Mouse (Mus musculus) ovary, adult 18-20 months (tissue): ENCODE measurements around the gene Cntn1.

ENCODE experiments used
- DNase-seq: peaks from one replicate; pipeline ENCODE4 v3.0.0; 2022; ENCODE audit warnings: low spot score, mixed read lengths

Gene Cntn1

DNA sequence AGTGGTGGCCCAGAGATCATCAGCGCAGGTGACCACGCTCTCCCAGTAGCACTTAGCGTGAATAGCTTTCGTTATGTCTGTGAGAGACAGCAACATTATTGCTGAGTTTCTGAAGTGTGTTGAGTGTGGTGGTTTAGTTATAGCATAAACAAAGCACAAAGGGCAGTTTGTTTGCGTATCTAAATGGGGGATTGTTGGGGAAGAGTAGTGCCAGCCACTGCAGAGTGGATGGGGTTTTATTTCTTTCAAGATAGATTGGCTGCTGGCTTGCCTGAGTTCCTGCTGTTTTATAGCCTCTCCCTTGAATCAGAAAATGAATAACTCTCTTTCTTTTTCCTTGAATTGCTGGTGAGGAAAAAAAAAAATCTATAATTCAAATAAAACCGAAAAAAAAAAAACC is 86.1 kb downstream of the Cntn1 start:
- DNase-seq = no peak

DNA sequence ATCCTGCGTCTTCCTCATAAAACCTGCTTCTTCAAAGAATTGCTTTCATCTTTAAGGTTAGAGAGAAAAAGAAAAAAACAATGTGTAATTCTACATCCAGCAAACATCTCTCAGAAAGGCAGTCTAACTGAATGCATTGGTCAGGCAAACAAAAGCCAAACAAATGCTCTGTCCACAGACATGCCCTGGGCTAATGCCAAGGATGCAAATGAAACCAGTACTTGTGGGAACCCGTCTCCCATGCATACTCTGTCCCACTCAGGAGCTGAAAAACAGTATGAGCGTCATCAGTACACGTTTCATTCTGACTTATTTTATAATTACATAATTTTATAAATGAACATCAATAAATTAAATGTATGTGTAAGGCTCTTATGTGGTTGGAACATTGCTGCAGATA is 91.0 kb downstream of the Cntn1 start:
- DNase-seq = no peak

DNA sequence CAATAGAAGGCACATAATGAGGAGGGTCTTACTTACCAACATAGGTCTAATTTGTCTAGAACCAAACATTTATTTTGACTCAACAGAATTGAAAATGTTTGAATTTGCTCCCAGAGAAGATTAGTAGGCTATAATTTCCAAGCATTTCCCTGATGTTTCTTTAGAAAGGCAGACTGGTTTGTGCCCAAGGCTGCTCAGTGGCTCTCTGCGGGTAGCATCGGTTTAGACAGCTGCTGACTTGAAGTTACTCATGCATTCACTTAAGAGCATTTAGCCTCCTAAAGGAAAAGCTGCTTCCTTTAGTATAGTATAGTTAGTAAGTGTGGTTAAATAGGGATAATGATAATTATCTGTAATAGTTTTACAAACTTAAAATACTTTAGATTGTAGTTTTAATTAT is 104.0 kb downstream of the Cntn1 start:
- no peak for DNase-seq

DNA sequence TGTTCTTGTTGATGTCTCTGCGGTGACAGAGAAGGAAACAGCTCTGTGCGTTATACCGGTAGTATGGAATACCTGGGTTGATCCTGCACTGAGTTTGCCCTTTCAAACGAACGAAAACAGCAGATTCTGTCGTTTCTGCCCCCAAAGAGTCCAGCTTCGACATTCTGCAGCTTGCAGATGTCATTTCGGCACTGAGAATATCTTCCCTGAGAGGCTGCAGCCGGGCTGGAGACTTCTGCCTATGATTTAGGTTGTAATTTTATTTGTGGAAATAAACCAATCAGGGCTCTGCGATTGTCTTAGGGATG is 109.8 kb downstream of the Cntn1 start:
- DNase-seq = no peak

DNA sequence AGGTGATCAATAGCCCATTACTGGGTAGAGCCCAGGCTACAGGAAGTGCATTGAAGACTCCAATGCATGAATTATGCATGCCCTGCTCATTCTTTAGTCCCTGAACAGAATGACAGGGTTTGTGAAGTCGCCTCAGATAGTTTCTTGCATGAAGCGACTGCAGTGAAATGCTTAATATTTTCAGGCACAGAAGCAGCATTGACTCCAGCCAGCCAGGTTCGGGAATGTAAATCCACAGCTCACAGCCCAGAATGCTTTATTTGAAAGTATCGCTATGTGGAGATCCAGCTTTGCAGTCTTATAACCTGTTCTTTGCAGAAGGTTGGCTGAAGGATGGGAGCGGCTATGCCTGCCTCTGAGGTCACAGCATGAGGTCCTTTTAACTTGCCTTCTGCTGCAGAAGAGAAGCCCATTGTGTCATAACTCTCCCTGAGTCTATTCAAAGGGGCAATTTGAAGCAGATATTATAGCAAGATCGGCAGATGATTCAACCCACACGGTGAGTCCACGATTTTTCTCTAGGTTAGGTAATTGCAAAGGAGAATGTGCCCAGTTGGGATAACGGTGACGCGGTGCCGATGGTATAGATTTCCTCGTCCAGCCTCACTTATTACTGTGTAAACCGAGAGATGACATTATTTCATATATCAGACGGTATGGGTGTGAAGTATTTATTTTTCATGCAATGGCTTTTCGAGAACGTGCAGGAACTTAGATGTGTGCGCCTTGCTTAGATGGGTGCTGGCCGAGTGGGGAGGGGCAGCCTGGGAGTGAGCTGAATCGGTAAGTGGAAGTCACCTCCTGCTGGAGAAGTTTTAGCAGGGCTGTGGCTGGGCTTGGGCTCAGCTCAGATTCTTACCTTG is 110.4 kb downstream of the Cntn1 start:
- no peak for DNase-seq

DNA sequence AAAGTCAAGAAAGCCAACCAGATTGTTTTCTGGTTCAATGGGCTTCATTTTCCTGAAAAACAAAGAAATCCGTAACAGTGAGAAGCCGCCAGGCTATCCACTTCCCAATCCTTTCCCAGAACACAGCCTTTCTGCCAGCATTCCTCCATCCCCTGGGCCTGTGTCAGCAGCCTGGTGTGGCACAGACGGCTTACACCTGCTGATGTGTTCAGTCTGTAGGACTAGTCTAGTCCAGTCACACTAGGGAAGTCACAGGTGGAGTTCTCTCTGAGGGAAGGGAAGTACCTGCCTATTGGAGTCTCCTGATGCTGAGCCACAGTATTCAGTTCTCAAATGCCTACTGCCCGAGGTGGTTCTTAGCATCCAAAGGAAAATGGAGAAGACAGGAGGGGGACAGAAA is 111.9 kb downstream of the Cntn1 start:
- no peak for DNase-seq

DNA sequence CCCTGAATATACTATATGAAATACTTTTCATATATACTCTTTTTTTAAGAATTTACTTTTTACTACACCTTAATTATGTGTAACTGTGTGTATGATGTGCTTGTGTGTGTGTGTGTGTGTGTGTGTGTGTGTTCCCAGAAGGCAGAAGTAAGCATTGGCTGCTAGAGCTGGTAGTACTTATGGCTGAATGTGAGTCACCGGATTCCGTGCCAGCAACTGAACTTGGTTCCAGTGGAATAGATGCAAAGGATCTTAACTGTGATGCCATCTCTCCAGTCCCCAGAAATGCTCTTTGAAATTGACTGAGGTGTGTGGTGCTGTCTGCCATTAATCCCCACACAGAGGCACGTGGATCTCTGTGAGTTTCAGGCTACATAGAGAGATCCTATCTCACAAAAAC is 113.2 kb downstream of the Cntn1 start:
- DNase-seq = no peak

DNA sequence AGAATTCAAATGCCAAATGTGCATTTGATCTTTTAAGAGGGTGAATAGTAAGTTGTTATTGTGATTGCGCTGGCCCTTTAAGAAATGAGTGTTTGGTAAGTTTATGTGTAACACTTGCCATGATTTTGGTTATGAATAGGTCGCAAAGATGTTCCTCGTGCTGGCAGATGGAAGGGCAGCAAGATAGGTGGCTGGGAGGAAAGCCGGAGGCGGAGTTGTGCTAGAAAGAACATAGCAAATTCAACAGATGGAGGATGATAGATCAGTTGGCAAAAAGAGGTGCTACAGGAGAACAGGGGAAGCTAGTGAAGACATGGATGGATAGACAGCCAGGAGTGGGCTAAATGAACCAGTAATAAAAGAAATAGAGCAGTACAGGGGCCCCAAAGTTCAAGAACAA is 115.3 kb downstream of the Cntn1 start:
- no peak for DNase-seq

DNA sequence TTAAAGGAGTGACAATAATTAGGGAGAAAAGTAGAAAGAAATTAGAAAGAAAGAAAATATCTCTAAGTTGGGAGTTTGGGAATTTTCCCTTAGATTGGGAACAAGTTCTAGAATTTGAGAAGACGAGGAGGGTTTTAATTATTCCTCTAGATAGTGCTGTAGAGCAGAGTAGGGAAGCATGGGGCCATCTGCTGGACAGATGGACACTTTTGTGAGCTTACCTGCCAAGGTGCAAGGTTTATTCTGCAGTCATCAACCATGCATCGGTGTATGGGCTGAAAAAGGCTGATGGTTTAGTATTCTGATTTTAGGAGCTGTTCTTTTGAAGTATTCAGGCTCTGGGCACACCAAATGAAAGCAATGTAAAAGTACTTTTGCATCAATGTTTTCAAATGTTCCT is 124.8 kb downstream of the Cntn1 start:
- no peak for DNase-seq

DNA sequence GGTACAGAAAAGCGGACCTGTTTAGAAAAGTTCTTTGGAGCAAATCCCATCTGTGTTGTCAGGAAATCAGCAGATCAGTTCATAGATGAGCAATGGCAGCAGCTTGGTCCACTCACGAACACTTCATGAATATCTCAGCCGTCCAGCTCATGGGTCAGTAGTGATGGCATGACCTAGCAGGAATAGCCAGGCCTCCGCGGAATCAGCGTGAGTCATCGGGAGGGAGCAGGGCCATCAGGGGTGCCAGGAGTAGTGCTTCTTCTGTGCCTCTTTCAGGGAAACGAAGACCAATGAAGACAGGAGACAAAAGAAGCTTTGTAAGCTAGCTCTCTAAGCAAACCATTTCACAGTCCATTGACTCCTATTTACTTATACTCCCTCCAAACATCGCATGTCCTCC is 126.4 kb downstream of the Cntn1 start:
- DNase-seq = no peak

DNA sequence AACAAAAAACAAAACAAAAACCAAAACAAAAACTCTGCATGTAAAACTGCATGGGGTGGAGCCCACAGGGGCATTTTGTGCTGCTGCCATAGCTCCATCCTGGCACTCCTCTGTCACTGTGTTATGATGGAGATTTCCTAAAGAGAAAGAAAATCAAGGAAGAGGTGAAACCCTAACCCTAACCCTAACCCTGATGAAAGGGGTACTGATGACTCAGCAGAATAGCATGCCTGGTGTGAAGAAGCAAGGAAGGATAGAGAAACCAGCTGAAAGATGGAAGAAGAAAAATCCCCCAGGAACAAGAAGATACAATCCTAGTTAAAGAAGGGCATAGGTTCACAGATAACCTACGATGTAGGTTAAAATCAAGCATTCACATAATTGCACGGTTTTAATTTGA is 134.5 kb downstream of the Cntn1 start:
- no peak for DNase-seq

DNA sequence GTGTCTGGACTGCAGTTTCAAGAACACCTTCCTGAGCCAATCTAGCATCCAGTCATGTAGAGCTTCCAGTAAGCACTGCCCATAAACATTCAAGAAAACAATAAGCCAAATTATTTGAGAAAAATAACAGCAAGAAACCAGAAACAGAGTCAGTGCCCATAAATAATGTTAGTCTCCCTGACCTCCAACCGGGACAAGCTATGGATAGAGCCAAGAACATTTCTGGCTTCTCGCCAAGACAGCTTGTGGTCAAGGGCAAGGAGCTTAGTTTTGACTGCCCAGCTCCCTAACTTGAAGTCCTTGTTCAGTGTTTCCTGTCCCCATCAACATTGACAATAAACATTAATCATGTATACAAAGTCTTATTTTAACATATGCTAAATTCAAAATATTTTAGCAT is 139.0 kb downstream of the Cntn1 start:
- peak; percentile 46 for DNase-seq

DNA sequence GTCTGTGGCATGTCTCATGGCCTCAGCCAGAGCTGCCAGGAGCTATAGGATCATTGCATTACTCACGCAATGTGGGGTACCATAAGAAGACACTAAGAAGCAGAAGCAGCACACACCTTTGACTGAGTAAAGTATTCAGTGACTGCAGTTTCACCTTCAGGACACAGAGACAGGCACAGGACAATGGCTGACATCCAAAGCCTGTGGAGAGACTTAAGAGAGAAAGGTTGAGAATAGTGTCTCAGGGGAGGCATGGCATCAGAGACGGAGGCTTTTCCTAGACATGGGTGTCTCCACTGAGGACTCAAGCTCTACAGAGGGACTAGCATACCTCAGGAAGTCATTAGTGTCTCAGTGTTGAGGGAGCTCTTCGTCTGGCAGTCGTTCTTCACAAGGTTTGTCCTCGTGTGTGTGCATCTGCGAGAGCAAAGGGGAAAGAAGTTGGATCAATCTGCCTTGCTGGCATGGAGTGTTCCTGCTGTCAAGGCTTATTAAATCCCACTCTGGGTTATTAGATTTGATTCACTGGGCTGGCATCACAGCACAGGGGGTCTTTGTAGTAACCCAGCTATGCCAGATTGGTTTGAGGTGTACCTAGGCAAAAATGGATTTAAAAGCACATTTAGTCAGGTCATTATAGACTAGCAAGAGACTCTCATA is 149.5 kb downstream of the Cntn1 start:
- no peak for DNase-seq

DNA sequence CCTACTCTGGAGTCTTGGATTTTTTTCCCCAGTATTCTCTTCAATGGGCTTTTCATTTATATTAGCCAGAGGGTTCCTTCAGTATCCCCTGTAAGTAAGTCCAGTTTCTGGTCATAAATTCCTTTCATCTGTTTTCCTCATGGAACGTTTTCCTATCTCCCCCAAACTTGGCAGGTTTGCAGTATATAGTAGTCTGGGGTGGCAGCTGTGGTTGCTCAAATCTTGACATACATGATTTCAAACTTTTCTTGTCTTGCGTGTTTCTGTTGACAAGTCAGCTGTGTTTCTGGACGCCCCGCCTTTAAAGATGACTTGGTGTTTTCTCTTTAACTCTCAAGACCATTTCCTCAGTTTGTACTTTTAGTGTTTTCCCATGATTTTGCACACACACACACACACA is 155.7 kb downstream of the Cntn1 start:
- no peak for DNase-seq

DNA sequence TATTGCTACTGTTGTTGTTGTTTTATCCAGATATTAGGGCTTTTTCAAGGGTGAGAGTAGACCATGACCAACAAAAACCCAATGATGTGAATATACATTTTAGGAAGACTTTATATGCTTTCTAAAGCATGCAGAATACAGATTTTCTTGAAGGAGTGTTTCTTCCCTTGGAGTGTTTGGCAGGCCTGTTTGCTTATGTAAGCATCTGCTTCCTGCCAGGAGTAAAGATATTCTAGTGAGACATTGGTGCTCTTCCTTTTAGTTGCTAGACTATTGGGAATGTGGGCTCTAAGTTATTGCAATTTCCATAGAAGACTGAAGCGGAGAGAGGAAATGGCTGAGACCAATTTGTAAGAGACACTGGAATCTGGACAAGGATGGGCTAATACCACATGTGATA is 158.8 kb downstream of the Cntn1 start:
- no peak for DNase-seq

DNA sequence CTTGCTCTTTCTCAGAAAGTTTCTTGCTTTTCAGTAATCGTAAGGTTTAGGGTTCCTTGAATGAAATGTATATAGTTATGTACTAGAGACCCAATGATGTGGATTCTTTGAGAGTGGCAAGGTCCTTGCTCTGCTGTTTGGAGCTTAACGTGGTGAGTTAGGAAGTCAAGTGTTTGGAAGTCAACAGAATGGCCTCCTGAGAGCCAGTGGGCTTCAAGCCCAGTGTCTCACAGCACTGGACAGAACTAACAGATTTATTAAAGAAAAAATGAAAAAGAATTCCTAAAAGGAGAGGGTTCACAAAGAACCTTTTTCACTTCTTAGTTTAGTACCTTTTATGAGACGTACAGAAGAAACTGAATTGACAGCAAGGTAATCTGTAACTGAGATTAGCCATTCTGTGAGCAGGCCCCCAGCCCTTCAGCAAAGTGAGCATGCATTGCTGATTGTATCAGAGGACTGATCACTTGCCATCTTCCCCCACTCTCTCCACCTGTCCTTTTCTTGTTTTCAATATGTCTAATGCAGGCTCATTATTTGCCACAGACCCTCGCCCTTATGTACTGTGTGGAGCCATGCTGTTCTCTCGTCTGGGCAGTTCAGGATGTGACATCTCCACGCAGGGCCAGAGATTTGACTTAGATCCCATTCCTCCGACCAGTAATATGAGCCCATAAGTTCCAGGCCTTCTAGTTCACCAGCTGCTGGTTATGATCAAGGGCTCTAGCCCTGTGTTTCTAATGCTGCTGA is 159.7 kb downstream of the Cntn1 start:
- DNase-seq = no peak

DNA sequence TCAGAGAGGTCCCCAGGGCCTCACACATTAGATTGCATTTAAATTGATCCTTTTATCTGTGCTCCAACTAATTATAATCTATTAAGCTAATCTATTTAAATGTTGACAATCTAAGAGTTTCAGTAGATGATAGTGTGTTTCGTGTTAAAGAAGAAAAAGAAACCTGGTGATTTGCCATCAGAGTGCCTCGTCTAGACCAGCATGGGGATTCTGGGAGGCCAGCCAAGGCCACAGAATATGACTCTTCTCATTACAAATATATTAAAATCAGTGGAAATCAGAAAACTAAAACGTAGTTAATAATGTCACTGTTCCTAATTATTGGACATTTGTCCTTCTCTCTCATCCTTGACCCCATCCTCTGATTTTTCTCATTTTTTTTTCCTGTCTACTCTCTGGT is 164.9 kb downstream of the Cntn1 start:
- no peak for DNase-seq

DNA sequence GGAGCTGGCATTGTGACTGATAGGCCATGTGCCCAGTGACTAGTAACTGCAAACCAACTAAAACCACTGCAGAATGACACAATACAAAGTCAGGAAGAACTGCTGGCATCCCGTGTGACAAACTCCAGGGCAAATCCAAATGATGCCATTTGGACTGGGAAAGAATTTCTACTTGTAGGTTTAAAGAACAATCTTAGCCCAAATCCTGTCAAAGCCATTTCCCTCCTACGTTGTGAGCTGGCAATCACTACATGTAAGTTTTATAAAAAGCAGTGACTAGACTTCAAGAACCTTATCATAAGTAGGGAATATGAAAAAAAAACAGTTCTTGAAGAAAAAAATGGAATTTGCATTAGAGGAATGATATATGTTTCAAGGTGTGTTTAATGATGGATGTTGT is 170.5 kb downstream of the Cntn1 start:
- no peak for DNase-seq

DNA sequence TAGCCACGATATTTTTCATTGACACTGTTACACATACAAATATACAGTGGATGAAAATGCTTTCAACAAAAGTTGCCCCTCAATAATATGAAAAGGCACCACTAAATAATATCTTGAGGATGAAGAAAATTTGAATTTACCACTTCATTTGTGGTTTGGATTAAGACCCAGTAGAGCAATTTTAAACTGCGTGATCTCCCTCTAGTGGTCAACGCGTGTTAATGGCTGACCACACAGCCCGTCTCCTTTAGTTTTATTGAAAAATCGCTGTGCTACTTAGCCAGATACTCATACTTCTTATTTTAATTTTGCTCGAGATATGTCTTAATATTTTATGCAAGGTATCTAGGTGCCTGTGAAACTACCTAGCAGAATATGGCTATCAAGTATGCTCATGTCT is 180.4 kb downstream of the Cntn1 start:
- DNase-seq = no peak

DNA sequence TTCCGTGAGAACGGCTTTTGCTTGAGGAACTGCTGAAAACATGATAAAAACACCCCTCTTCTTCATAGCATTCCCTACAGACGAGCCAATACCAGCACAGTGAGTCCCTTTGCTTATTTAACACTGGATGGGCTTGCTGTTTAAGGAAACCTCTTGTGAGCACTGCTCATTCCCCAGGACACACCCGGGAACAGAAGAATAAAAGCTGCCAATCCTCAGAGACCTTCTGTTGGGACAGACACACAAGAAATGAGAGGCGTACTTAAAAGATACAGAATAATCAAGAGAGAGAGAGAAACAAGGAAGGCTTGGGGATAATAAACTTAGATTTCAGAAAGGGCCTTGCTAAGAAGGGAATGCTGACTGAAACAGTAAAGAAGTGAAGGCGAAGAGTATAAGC is 184.9 kb downstream of the Cntn1 start:
- DNase-seq = no peak

DNA sequence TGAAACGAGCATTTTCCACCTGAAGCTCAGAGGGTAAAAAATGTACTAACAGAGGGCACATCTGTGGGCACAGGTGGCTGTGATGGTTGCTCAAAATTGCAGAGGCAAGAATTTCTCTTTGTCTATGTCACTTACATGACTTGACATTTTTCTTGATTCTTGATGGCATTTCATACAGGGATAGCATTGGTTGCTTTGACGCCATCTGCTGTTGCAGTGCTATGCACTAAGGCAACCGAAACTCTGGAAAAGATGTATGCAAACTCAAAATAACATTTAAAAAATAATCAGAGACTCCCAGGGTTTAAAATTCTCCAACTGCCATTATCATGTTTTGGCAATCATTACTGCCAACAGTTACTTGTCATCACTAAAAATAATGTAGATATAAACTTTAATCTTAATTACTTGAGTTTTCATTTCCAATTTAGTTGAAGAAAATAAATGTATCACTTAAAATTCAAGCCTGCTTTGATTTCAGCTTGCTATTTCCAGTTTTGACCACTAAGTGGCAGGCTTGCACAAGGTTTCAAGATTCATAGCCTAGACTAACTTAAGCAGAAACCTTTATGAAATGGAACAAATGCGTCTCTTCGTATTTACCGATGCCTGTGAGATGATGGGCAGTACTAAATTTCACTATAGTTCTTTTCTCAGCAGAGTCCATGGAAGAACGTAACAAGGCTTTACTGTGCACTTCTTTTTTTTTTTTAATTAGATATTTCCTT is 214.2 kb downstream of the Cntn1 start:
- no peak for DNase-seq

DNA sequence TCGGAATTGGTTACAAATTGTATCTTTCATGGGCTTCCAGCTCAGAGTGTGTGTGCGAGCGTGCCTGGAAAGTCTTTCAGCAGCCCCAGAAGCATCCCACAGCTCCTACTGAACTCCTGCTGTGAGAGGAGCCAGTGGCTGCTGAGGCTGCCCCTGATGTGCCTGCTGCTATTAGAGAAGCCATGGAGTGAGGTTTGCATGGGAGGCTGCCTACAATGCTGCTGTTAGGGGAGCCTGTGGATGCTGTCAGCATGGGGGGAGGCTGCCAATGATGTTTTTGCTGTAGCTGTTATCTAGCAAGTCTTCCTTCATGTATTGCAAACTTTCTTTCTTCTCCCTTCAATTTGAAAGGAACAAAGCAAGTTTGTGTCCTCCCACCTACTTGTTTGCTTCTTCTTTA is 217.4 kb downstream of the Cntn1 start:
- no peak for DNase-seq
